Mouse (Mus musculus) embryonic facial prominence, embryonic 10.5 days (tissue): ENCODE data around the gene Gm49776. TPM values are rescaled to one million over a fixed set of nuclear protein-coding genes. Genes with fewer than 3 reads are reported as not detected.
A peak's percentile ranks its signal among the peaks of the same experiment; 100 is the strongest.
"Not testable (repeated sequence)": the region's sequence is repeated elsewhere in the genome, so short reads cannot be mapped to it uniquely, and the experiment has no call there.

Source experiments
- DNase-seq: peaks from one replicate; pipeline ENCODE4 v3.0.0-alpha.2; 2017; ENCODE audit warnings: low spot score
- H3K27ac ChIP-seq: fragments of 300-500 bp; sonication (generic); replicated peaks from 2 replicates; pipeline ENCODE4 v1.5.1; 2016; ENCODE audit warnings: mild to moderate bottlenecking
- H3K27me3 ChIP-seq: fragments of 300-500 bp; sonication (generic); replicated peaks from 2 replicates; pipeline ENCODE4 v1.6.1; 2016; ENCODE audit warnings: low read depth, mild to moderate bottlenecking; ENCODE audit not compliant: poor library complexity, severe bottlenecking
- H3K36me3 ChIP-seq: fragments of 300-500 bp; sonication (generic); replicated peaks from 2 replicates; pipeline ENCODE4 v1.6.1; 2016; ENCODE audit warnings: mild to moderate bottlenecking, moderate library complexity
- H3K4me1 ChIP-seq: fragments of 300-500 bp; sonication (generic); 2 replicates; pipeline ENCODE4 v1.6.1; 2016
- H3K4me3 ChIP-seq: fragments of 300-500 bp; sonication (generic); 2 replicates; pipeline ENCODE4 v1.5.1; 2016; ENCODE audit warnings: mild to moderate bottlenecking, moderate library complexity
- H3K9me3 ChIP-seq: fragments of 300-500 bp; sonication (generic); 2 replicates; pipeline ENCODE4 v1.6.1; 2016; ENCODE audit warnings: mild to moderate bottlenecking
- WGBS: fragments of 180-500 bp; shearing (Covaris S2); methylation state at CpG from one replicate; pipeline ENCODE4 v1.1.7; 2016; 5-methylcytosine and 5-hydroxymethylcytosine counted together
- polyA plus RNA-seq: library from polyadenylated mRNA; unstranded; fragments of >200 nt; fragmentation: Nextera tagmentation; extraction: Ambion mirVana; gene quantifications from 2 replicates; pipeline ENCODE4 v1.2.1, GENCODE M21; 2016

Gm49776 gene
- polyA plus RNA-seq, 1 experiment from 2014 or later: 6.6 TPM

DNA sequence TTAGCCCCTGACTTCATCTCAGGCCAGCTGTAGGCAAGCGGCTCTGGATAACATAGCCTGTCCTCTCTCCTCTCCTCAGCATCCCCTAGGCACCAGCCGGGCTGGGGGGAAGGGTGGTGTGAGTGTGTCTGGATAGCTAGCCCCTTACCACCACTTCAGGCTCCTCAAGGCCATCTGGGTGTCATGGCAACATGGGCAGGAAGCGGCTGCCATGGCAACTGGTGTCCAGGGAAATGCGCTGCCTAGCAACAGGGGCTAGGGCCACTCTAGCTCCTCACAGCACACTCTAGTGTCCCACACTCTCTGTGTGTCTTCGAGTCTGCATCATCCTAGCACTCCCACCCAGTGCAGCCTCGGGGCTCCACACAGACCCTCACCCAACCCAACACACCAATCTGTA, 44.4 kb downstream of the Gm49776 start:
- peak; percentile 90 for DNase-seq
- Histone ChIP-seq H3K9me3 (no peaks in the 10 kb centered on the region), H3K27ac (peak overlapping the region; percentile 75), H3K36me3 (no peaks in the 10 kb centered on the region), H3K27me3 (peaks cover 16% of the 10 kb centered on the region; the same call in 1 of the 2 replicates), H3K4me1 (peaks cover 31% of the 10 kb centered on the region), H3K4me3 (peak overlapping the region; percentile 38)
- WGBS: 42% methylated on average over 6 of the region's 6 CpGs

GRCm38 (mm10) chr16:18211417-18212171, 46.5 kb downstream of the Gm49776 start:
- Histone ChIP-seq H3K36me3 (no peaks in the 10 kb centered on the region), H3K27me3 (peaks cover 16% of the 10 kb centered on the region; the same call in 1 of the 2 replicates), H3K4me3 (no peak overlapping the region), H3K9me3 (no peaks in the 10 kb centered on the region), H3K27ac (0 out of 2 replicates have a peak overlapping the region, but pooled peaks have one; percentile 19), H3K4me1 (peaks cover 23% of the 10 kb centered on the region)
- 50% methylated on average over 10 of the region's 10 CpGs for WGBS
- peak; percentile 87 for DNase-seq

DNA sequence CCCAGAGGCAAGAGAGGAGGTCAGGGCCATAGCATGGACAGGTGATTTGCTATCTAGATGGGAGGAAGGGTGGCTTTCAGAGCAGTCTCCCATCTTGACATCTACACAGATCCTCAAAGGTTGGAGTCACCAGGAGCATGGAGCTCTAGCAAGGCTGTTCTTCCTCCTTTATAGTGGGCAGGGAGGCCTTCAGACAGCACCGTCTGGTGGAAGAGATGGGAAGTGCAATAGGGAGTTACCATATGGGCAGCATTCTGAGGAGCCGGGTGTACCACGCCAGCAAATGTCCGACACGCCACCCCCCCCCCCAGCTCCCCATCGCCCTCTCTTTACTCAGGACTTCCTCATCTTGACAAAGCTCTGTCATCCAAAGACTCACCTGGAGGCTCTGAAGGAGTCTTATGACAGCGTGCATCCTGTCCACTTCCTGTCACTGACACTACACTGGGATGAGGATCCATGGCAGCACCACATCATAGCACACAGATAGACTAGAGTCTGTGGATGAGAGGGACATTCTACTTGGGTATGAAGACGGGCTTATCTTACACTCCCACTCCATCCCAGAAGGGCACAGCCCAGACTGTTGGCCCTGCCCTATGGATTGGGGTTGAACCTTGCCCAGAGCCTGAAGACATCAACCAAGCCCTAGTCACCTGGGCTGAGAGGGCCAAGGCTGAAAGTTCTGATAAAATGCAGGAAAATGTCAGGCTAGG, 47.3 kb downstream of the Gm49776 start:
- WGBS: 26% methylated on average over 8 of the region's 8 CpGs
- H3K4me3 ChIP-seq: no peak overlapping the region
- peak; percentile 63 for DNase-seq
- no peak overlapping the region for H3K27ac ChIP-seq
- no peaks in the 10 kb centered on the region for H3K36me3 ChIP-seq
- H3K27me3 ChIP-seq: peaks cover 16% of the 10 kb centered on the region; the same call in 1 of the 2 replicates
- peaks cover 23% of the 10 kb centered on the region for H3K4me1 ChIP-seq
- H3K9me3 ChIP-seq: no peaks in the 10 kb centered on the region

GRCm38 (mm10) chr16:18203430-18204091, 54.6 kb downstream of the Gm49776 start:
- Histone ChIP-seq H3K4me3 (no peak overlapping the region), H3K4me1 (peaks cover 43% of the 10 kb centered on the region), H3K36me3 (no peaks in the 10 kb centered on the region), H3K27me3 (no peaks in the 10 kb centered on the region), H3K9me3 (no peaks in the 10 kb centered on the region), H3K27ac (no peak overlapping the region)
- no peak for DNase-seq
- WGBS: 59% methylated on average over 7 of the region's 7 CpGs

DNA sequence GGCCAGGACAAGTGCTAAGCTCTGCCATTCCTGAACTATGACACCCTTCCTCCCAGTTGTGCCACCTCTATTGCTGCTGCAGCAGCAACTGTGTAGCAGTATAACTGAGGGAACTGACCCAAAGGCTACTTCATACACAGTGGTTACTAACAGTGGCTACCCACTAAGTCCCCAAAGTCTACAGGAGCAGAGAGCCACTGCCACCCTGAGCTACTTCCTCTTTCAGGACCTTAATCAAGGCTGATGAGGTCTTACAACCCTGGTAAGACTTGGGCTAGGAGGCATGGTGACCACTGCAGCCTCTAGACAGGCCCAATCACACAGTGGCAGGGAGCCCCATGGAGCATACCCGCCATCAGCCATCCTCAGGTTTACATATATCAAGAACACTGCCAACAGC, 56.1 kb downstream of the Gm49776 start:
- no peaks in the 10 kb centered on the region for H3K27me3 ChIP-seq
- no peak overlapping the region for H3K27ac ChIP-seq
- DNase-seq: no peak
- H3K4me1 ChIP-seq: peaks cover 43% of the 10 kb centered on the region
- no peaks in the 10 kb centered on the region for H3K36me3 ChIP-seq
- WGBS: 97% methylated on average over 1 of the region's 1 CpGs
- H3K4me3 ChIP-seq: no peak overlapping the region
- no peaks in the 10 kb centered on the region for H3K9me3 ChIP-seq

DNA sequence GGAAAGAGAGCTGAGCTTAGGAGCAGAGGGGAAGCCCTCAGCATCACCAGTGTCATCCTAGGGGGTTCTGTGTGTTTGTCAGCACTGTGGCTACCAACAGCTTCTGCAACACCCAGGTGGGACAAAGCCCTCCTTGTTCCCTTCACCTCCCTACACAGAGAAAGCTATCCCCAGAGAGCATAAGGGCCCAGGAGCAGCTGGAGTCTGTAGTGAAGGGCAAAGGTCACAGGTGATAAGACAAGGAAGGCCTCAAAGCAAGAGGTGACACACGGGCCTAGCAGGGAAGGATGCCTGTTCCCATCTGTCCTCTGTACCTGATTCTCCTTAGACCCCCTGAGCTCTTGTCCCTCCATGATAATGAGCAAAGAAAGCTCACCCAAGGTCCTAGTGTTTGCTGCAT, 56.5 kb downstream of the Gm49776 start:
- Histone ChIP-seq H3K4me1 (peaks cover 43% of the 10 kb centered on the region), H3K9me3 (no peaks in the 10 kb centered on the region), H3K27me3 (no peaks in the 10 kb centered on the region; the same call in 1 of the 2 replicates), H3K36me3 (no peaks in the 10 kb centered on the region), H3K4me3 (no peak overlapping the region), H3K27ac (no peak overlapping the region)
- no peak for DNase-seq
- 42% methylated on average over 1 of the region's 1 CpGs for WGBS

DNA sequence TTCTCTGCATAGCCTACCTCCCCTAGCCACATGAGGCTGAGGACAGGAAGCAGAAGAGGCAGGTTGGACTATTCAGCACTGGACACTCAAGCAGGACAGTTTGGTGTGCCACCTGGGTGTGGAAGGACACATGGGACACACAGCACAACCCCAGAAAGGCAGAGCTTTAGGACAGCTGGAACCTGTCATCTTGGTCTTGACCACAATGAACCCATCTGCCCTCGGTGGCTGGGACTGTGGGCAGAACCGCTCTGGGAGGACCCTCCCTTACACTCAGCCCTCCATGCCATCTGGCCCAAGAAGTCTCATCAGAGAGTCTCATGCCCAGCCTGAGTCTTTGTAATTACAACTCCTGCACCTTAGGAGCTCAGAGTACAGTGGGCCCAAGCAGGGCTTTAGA, 58.1 kb downstream of the Gm49776 start:
- 82% methylated on average over 2 of the region's 2 CpGs for WGBS

GRCm38 (mm10) chr16:18198365-18199098, 59.6 kb downstream of the Gm49776 start:
- Histone ChIP-seq H3K4me3 (no peak overlapping the region), H3K36me3 (no peaks in the 10 kb centered on the region), H3K4me1 (peaks cover 40% of the 10 kb centered on the region), H3K27me3 (no peaks in the 10 kb centered on the region; the same call in 1 of the 2 replicates), H3K27ac (no peak overlapping the region), H3K9me3 (no peaks in the 10 kb centered on the region)
- WGBS: 81% methylated on average over 10 of the region's 10 CpGs
- no peak for DNase-seq

More for the DNA sequence above, 58.1 kb downstream of the Gm49776 start:
- no peak for DNase-seq
- Histone ChIP-seq H3K4me1 (peaks cover 39% of the 10 kb centered on the region), H3K27ac (peak overlapping the region; percentile 44), H3K4me3 (no peak overlapping the region), H3K27me3 (no peaks in the 10 kb centered on the region; the same call in 1 of the 2 replicates), H3K9me3 (no peaks in the 10 kb centered on the region), H3K36me3 (no peaks in the 10 kb centered on the region)

DNA sequence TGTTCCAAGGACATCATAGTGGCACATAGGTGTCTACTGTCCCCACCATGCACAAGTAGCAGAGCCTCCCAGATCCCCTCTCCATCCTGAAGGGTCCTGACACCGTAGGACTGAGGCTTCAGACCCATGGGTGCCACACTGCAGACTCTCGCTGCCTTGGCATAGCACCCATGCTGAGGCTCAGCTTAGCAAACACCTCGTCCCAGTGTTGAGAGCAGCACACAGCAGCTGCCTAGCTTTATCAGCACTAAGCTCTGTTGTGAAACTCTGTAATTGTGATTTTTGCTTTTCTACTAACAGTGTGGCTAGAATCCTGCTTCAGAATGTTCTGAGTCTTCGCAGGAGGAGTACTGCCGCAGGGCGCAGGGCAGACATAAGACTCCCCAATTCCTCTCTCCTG, 60.2 kb downstream of the Gm49776 start:
- no peaks in the 10 kb centered on the region; the same call in 1 of the 2 replicates for H3K27me3 ChIP-seq
- peaks cover 37% of the 10 kb centered on the region for H3K4me1 ChIP-seq
- H3K4me3 ChIP-seq: no peak overlapping the region
- no peak for DNase-seq
- 79% methylated on average over 6 of the region's 6 CpGs for WGBS
- no peaks in the 10 kb centered on the region for H3K36me3 ChIP-seq
- H3K9me3 ChIP-seq: no peaks in the 10 kb centered on the region
- H3K27ac ChIP-seq: no peak overlapping the region

GRCm38 (mm10) chr16:18195561-18195960, 62.6 kb downstream of the Gm49776 start:
- 61% methylated on average over 3 of the region's 3 CpGs for WGBS
- H3K9me3 ChIP-seq, DNase-seq, H3K4me3 ChIP-seq, H3K36me3 ChIP-seq, H3K27ac ChIP-seq, H3K27me3 ChIP-seq: not testable (repeated sequence)
- H3K4me1 ChIP-seq: peaks cover 24% of the 10 kb centered on the region
